Mouse (Mus musculus) heart, adult 2 months (tissue): ENCODE data around the gene Cdca7.

ENCODE experiments used
- CTCF ChIP-seq: fragments of 200-600 bp; IDR thresholded peaks from 2 replicates; pipeline ENCODE4 v1.8.1; 2022; ENCODE audit warnings: antibody characterized with exemption, mild to moderate bottlenecking, moderate library complexity
- POLR2A ChIP-seq: fragments of 200-500 bp; IDR thresholded peaks from 2 replicates; pipeline ENCODE4 v1.6.1; 2011; ENCODE audit warnings: mild to moderate bottlenecking, low read depth, low read length, control low read depth; ENCODE audit not compliant: insufficient read depth

GRCm38 (mm10) chr2:72493039-72493438 lies 17.1 kb downstream of the Cdca7 start:
- TF ChIP-seq CTCF = no peak
- no peak for TF ChIP-seq POLR2A
